Mouse (Mus musculus) kidney, postnatal 36 days (tissue): ENCODE results near the gene S100a2.

ENCODE experiments used
- DNase-seq, 2 experiments: peaks; one replicate each; pipeline ENCODE4 v3.0.0; 2021 to 2022; ENCODE audit warnings: mixed read lengths in 2 of 2

S100a2 gene

DNA sequence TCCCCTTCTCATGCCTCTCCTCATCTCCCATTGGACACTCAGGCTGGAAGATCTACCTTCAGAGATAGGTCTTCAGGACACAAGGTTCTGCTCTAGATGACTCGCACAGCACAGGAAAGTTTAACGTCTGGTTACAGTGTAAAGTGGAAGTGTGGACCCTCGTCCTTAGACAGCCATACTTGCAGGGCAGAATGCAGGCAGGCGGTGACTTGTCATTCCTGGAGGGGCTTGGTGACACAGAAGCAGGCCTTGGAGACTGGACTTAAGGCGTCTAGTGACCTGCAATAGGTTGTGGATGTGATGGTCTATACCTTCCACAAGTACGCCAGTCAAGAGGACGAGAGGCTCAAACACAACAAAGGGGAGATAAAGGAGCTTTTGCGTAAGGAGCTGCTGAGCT is at the start of gene S100a2:
TSS of gene S100a2 (plus strand) at position 301 of the 400 bp plus-strand sequence.
- DNase-seq = no peak

DNA sequence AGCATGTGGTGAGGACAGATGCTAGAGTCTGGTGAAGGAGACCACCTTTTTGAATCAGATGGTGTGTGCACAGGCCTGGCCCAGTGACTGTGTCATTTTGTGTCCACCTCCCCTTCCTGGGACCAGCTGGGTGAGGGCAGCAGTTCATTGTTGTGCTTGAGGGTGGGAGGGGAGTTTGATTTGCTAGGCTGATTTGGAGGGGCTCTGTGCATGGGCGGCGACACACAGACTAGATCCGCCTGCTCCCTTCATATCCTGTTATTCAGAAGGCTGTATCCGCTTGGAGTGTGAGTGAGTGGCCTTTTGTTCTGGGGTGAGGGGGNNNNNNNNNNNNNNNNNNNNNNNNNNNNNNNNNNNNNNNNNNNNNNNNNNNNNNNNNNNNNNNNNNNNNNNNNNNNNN is 49.1 kb upstream of the S100a2 start:
- DNase-seq = peak; percentile 65 to 72

DNA sequence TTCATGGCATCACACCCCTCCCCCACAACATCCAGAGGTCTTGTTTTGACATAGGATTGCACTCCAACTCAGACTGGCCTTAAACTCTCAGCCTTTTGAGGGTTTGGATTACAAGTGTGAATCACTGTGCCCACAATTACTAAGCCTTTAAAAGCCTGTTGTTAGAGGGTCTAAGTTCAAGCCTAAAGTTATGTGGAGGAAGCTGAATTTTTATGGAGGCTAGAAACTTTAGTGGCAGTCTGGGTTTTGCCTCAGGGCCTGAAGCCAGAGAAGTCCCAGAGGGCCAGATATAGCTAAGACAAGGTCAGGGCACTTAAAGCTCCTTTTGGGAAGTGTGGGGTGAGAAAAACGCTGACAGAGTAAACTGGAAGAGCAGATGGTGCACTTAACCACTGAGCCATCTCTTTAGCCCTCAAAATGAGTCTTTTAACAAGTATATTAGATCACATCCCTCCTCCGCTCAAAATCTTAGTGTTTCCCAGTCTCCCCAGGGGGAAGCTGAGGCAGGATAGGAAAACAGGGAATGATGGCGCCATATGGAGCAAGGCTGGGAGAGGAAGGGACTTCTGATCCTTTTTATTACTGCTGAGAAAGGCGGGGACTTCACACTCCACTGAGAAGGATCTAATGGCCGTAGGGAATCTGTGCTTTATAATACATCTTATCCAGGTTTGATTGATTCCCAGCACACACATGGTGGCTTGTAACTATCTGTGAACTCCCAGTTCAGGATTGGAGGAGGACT is 40.2 kb upstream of the S100a2 start:
- DNase-seq = peak in 1 of 2 experiments; percentile 45

DNA sequence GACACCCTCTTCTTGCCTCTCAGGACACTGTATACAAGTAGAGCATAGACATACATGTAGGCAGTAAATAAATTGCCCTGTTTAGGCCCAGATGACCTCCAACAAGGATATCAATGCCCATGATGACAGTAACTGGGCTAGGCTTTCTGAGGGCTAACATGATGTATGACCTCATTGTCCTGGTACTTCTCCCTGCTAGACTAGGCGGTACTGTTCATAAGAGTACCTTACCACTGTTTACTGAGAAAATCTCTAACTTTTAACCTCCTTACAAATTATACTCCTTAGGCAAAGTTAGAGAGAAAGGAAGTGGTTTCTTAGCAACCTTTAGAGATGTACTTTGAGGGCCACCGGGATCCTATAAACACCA is 39.6 kb upstream of the S100a2 start:
- DNase-seq = no peak

DNA sequence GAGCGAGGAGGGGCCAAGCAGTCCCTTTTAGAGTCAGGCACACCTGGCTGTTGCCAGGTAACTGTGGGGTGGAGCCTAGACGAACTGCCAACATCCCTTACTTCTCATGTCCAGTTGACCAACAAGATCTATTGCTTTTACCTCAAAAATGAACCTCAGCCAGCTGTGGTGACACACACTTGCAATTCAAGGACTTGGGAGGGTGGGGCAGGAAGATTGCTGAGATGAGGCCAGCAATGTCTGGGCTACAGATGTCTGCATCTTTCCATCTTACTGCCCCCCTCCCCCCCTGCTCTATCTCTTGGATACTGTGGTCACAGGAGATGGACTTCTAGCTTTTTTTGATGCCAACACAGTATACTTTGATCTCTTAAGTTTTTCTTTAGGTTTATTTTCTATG is 37.8 kb upstream of the S100a2 start:
- no peak for DNase-seq

DNA sequence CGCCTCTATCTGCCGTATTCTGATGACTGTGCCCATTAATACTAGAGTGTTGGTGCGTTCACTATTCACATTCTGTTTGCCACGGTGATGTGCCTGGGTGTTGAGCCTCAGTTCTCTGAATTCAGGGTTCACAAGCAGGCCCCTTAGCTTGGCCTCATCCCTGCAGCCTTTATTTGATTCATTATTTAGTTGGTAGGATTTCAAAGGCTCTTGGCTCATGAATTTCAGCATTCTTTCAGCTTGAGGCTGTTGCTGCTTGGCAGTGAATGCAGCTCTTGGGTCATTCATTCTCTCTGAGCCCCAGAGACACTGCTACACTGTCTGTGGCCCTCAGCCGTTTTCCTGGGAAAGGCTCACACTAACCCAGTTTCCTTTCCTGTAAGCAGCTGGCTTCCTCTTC is 34.1 kb upstream of the S100a2 start:
- DNase-seq = peak in 1 of 2 experiments; percentile 15

DNA sequence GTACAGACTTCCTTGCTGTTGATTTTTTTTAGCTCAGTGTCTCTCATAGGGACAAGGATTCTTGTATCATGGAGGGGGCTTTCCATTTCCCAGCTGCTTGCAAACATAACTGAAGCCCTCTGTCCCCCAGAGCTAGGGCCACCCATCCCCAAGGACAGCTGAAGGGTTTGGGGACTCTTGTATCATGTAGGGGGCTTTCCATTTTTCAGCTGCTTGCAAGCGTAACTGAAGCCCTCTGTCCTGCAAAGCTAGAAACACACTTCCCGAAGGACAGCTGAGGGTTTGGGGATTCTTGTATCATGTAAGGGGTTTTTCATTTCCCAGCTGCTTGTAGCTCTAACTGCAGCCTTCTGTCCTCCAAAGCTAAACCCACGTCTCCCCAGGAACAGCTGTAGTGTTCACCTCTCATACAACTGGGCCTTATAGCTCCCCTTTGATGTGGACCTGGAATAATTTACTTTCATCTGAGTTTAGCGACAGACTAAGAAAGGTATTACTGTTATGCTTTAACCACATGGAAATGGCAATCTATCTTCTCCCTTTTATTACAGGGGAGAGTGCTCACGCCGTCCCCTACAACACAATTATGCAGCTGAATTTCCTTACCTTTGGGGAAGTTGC is 29.9 kb upstream of the S100a2 start, which contains the start of gene S100a3:
TSS of gene S100a3 (plus strand) at position 571 of the 621 bp plus-strand sequence.
- no peak for DNase-seq

DNA sequence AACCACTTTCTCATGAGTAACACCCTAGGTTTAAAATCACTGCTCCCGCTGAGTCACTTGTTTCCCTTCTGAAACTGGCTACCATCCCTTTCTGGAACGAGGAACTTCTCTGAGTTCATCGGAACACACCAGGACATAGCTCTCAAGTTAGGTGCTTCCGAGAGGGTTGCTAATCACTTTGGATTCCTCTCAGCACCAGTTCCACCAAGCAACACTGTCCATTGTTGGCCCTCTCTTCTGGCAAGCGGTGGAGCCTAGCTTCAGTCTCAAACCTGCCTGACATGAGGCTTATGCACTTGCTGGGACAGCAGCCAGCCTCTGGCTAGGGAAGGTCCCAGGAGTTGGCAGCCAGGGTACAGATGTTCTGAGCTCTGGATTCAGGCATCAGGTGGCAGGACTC is 15.4 kb upstream of the S100a2 start:
- no peak for DNase-seq

DNA sequence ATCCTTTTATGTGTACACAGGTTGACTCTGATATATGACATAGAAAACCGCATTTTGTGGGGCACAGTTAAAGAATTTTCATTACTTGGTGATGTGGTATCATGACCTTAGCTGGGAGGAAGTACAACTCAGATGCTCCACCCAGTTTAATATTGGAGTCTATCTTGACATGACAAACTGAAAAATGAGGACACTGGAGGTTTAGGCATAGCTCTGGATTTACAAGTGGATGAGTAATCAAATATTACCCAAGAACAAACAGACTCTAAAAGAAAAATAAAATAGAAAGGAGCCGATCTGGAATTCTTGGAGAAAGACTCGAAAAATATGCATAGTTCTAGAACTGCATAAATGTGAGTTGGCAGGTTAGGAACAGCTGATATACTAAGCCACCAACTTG is 14.7 kb upstream of the S100a2 start:
- DNase-seq = no peak

DNA sequence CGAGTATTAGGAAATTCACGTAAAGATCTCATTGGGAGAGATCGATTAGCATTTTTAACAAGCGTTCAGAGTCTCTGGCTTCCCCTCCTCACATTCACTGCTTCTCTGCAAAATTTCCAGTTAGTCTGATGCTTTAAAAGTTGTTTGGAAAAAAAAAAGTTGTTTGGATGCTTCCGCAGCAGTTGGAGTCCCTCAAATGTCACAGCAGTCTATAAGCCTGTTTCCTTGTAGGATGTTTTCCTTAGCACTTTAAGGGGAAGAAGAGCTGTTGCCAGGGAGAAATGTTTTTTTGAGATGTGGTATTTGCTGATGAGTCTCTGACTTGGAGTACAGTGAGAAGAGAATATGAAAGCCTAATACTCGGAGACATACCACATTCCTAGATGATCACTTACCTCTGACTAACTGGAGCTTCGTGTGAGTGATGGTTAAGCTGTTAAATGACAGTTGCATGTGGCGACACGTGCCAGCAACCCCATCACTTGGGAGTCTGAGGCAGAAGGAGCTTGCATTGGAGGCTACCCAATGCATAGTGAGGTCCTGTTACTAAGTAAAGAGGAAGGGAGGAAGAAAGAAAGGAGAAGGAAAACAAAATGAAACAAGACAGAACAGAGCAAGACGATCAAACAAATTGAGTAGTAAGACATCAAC is 13.6 kb upstream of the S100a2 start:
- DNase-seq = no peak

DNA sequence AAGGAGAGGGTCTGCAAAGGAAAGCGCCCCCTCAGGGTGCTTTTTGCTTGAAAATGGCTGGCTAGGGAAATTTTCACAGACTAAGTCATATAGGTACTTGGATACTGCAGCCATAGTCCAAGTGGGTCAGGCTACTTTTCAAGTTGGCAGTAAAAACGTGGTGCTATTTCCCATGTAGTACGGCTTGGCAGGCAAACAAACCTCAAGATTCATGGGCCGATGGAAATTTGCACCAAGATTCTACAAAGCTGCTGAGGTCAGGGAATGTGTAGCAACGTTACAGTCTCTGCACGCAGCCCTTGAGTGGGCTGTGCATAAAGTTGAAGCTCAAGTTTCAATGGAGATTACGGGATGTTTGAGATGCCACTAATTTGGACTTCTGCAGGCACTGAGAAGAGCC is 10.6 kb upstream of the S100a2 start:
- no peak for DNase-seq

DNA sequence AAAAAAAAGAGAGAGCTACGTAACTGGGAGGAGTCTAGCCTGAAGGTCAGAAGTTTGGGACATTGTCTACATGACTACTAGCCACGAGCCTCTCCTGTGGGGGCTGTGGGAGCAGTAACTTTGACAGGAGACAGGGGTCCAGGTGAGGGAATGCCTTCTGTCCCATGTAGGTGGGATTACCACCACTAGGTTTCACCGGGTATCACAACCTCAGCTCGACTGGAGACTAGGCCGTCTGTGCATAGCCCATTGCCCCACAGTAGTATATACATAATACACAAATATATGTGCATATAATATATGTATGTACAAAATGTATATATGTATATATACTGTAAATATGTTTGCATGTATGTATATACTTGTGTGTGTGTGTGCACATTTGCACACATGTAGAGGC is 8.9 kb upstream of the S100a2 start:
- no peak for DNase-seq

DNA sequence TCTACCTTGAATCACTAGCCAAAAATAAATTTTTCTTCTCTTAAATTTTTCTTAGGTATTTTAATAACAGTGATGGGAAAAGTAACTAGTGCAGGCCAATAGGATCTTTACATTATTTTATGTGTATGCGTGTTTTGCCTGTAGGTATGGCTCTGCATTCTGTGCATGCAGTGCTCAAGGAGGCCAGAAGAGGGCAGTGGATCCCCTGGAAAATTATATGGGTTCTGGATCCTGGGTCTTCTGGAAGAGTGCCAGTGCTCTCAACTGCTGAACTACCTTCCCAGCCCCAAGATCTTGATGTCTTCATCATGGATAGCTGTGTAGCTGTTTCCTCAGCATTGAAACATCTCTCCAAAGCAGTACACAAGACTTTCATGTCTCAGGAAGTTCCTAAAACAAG is 7.9 kb upstream of the S100a2 start:
- DNase-seq = peak in 1 of 2 experiments; percentile 19

DNA sequence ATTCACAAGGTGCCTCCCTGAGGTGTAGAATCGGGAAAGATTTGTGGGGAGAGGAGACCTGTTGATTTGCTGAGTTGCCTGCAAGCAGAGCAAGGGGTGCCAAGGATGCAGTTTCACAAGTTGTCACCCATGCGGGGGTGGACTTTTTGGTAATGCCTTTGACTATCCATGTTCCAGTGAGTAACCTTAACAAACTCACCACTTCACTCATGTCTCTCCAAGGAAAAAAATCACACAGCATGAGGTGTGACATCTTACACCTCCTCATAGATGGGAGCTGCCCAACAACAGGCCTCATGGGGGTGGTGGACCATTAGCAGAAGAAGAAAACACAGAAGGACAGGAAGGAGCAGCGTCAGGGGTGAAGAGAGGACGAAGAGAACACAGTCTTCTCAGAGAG is 7.5 kb upstream of the S100a2 start:
- DNase-seq = no peak

DNA sequence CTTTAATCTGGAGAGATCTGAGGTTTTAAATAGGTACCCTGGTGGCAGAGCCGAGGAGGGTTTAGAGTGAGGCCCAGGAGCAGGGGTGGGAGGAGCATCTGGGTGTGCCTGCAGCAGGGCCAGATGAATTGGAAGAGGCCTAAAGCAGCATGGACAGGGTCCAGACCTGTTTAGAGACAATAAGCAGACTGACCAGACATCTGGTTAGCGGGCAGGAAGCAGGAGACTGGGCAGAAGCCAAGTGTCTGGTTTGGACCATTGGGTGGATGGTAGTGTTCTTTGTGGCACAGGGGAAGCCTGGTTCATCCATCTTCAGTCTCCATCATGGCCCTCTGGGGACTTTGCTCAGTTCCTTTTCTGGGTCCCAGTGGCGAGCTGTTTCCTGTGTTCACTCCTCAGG is 6.2 kb upstream of the S100a2 start:
- peak; percentile 62 to 68 for DNase-seq

DNA sequence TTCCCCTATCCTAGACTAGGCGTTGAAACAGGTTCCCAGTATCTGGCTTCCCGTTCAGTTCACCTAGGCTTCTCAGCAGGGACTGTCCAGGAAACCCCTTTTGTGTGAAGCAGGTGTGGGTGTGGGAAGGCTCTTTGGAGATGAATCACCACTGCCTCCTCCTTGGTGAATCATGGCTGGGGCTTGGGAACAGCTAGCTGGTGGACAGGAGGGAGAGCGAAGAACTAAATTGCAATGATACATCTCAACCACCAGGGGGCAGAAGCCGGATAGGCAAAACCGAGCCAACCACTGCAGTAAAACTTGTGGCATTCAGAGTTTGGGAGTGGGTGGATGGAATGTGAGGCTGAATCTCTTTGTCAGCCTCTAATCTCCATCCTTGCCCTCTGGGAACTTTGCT is 4.5 kb upstream of the S100a2 start:
- peak; percentile 48 to 71 for DNase-seq

DNA sequence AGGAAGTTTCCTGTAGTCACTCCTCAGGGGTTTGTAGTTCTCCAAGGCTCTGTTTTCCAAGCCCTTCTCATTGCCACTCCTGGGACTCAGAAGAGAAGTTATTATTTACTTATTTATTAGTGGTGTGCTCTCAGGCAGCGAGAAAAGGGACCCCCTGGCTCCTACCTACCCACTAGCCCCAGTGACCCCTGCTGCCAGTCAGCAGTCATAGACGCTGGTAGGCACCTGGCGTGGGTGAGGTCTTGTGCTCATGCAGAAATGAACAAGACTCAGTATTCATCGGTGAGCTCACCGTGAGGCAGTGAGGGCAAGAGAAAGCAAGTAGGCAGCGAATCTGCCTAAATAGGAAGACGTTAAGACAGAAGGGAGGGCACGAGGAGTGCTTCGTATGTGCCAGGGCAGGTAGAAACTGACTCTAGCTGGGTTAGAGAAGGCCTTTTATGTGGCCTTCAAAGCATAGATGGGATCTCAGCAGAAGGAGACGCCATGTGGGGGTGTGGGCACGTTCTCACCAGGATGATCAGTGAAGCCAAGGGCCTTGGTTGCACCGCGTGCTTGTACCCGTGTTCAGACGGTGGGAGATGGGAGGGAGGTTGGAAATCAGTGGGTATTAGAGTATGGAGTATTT is 3.9 kb upstream of the S100a2 start:
- no peak for DNase-seq

DNA sequence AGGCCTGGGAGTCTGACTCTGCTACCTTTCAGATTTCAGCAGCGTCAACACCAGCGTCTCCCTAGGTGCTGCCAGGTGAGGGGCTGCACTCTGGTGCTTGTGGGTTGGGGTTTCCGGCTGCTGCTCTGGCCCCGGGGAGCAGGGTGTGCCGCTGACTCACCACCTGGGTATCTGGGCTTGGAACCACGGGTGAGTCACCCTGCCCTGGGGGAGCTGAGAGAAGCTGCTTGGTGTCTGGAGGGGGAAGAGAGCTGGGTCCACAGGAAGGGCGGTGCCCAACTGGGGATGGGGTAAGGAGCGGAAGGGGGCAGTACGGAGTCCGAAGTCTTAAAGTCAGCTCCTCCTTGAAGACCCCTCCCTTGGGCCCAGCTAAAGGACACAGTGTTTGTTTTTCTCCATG is 3.1 kb upstream of the S100a2 start:
- DNase-seq = peak; percentile 18 to 24

DNA sequence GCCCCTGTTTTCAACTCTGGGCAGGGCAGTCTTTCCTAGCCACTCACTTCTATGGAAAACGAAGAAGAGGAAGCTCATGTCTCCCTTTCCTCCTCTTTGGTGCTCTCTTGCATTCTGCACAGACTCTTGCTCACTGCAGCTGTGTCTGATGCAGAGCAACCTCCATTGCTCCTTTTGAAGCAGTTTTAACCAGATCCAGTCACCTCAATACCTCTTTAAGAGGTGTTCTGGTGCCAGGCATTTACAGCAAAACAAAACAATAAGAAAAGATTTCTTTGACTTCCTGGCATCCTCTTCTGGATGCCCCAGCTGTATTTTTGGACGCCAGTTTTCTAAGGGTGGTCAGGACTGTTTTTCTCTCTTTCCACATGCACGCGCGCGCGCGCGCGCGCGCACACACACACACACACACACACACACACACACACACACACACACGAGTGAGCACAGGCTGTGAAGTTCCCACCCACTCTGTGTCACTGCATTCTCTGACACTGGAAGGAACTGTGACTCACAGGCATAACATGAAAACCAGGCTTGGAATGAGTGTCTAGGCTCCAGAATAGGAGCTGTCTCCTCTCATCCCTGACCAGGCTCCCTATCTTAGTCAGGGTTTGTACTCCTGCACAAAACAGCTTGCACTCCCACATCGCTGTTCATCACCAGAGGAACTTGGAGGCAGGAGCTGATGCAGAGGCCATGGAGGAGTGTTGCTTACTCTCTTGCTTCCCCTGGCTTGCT is 2.5 kb upstream of the S100a2 start:
- peak in 1 of 2 experiments; percentile 29 for DNase-seq

DNA sequence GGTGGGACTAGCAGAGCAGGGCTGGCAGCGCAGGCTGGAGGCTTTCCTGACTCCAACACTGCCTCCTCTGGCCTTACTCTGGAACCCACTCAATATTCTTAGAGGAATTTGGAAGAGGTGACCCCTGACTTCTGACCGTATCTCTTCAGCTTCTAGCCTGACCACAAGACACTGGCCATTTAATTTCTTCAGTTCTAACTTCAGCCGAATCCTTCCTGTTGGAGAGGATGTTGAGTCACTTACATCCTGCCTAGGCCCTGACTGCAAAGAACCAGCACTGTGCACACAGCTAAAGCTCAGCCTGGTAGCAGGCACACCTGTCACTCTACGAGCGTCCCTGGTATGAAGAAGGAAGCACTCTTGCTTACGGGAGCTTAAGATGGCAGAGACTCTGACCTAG is 657 bp upstream of the S100a2 start:
- DNase-seq = peak in 1 of 2 experiments; percentile 37

DNA sequence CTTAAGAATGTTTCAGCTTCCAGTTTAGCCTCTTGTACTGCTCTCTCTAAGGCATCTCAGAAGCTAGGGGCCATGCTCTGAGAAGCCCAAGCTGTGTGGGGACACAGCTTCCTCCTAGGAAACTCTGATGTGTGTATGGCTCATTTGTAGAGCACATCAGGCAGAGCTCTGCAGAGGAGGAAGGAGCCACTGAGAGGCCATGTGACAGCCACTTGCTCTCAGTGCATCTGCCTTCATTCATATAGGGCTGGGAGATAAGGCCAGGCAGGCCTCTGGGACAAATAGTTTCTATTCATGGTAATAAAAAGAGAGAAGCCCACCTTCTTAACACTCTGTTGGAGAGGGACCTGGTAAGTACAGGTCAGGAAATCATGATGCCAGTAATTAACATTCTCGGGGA is 4.4 kb downstream of the S100a2 start:
- no peak for DNase-seq

DNA sequence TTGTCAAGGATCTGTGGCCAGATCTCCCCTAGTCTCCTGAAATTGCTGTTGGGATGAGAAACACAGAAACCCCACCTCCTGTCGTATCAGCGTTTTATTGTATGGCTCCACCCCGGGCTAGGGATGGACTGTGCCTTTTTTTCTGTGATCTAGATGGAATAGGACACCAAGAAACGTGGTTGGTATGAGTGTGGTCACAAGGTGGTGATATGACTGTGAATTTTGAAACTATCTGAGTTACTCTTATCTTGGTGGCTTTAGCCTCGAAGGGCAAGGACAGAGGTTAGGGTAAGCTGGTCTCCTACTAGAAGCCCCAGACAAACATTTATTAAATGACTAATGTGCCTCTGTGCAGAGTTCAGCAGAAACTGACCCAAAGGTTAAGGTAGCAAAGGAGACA is 5.5 kb downstream of the S100a2 start:
- no peak for DNase-seq

DNA sequence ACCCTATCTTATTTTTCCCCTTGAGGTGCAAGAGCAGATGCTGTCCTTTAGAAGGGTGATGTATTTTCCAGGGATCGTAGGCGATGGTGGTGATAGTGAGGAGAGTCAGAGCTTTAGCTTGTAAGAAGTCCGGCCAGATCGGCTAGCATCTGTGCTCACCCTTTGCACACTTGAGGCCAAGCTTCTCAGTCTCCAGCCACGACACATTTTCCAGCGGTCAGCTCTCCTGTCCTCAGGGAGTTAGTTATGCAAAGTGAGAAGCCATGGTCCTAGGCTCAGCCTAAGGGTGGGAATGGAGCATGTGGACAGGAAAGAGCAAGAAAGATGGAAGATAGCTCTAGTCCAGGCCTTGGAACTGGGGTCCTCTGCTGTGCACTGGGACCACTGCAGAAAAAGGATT is 6.8 kb downstream of the S100a2 start:
- DNase-seq = no peak
